Mouse (Mus musculus) lung, embryonic 15.5 days (tissue): ENCODE results near the gene Cxcr6. TPM values are rescaled to one million over a fixed set of nuclear protein-coding genes. Genes with fewer than 3 reads are reported as not detected.
A peak's percentile ranks its signal among the peaks of the same experiment; 100 is the strongest.

Source experiments
- ATAC-seq: fragments of 200-750 bp; cut with Nextera tagmentation; 2 replicates; pipeline ENCODE4 v1.8.0; 2017; ENCODE audit warnings: moderate number of reproducible peaks, borderline replicate concordance; ENCODE audit not compliant: low FRiP score, low TSS enrichment; ENCODE audit errors: extremely low read depth
- H3K27ac ChIP-seq: fragments of 300-500 bp; sonication (generic); 2 replicates; pipeline ENCODE4 v1.5.1; 2015; ENCODE audit warnings: moderate library complexity, mild to moderate bottlenecking, inconsistent platforms
- H3K27me3 ChIP-seq: fragments of 300-500 bp; sonication (generic); 2 replicates; pipeline ENCODE4 v1.6.1; 2015; ENCODE audit warnings: inconsistent platforms
- H3K36me3 ChIP-seq: fragments of 300-500 bp; sonication (generic); 2 replicates; pipeline ENCODE4 v1.6.1; 2015; ENCODE audit warnings: inconsistent platforms
- H3K4me1 ChIP-seq: fragments of 300-500 bp; sonication (generic); 2 replicates; pipeline ENCODE4 v1.6.1; 2015; ENCODE audit warnings: inconsistent platforms
- H3K4me2 ChIP-seq: fragments of 300-500 bp; sonication (generic); 2 replicates; pipeline ENCODE4 v1.6.1; 2015; ENCODE audit warnings: inconsistent platforms, mild to moderate bottlenecking, moderate library complexity
- H3K4me3 ChIP-seq: fragments of 300-500 bp; sonication (generic); 2 replicates; pipeline ENCODE4 v1.5.1; 2015; ENCODE audit warnings: mild to moderate bottlenecking, inconsistent platforms
- H3K9ac ChIP-seq: fragments of 300-500 bp; sonication (generic); 2 replicates; pipeline ENCODE4 v1.6.1; 2015; ENCODE audit warnings: inconsistent platforms
- H3K9me3 ChIP-seq: fragments of 300-500 bp; sonication (generic); 2 replicates; pipeline ENCODE4 v1.6.1; 2016; ENCODE audit warnings: inconsistent platforms
- WGBS: fragments of 180-500 bp; shearing (Covaris S2); methylation state at CpG from one replicate; pipeline ENCODE4 v1.1.7; 2015; 5-methylcytosine and 5-hydroxymethylcytosine counted together
- polyA plus RNA-seq: library from polyadenylated mRNA; unstranded; fragments of >200 nt; fragmentation: Nextera tagmentation; extraction: Ambion mirVana; gene quantifications from 2 replicates; pipeline ENCODE4 v1.2.1, GENCODE M21; 2015

Gene Cxcr6
- polyA plus RNA-seq, 1 experiment from 2014 or later, result 0.42 TPM

GRCm38 (mm10) chr9:123852449-123853390 is 46.4 kb downstream of the Cxcr6 start:
- Histone ChIP-seq H3K36me3 (no peaks in the 10 kb centered on the region), H3K9ac (peak overlapping the region; percentile 25; the same call in 1 of the 2 replicates), H3K4me1 (peaks cover 13% of the 10 kb centered on the region), H3K4me3 (peak overlapping the region; percentile 39), H3K4me2 (peak overlapping the region; percentile 58), H3K27ac (no peak overlapping the region), H3K27me3 (no peaks in the 10 kb centered on the region), H3K9me3 (no peaks in the 10 kb centered on the region)
- WGBS, result 59% methylated on average over 5 of the region's 5 CpGs
- no peak for ATAC-seq

- Histone ChIP-seq H3K27ac (no peak overlapping the region), H3K4me1 (peaks cover 3% of the 10 kb centered on the region; the same call in 1 of the 2 replicates), H3K27me3 (no peaks in the 10 kb centered on the region), H3K4me2 (no peak overlapping the region), H3K4me3 (no peak overlapping the region), H3K9me3 (no peaks in the 10 kb centered on the region), H3K36me3 (no peaks in the 10 kb centered on the region), H3K9ac (no peak overlapping the region)
- WGBS, result 56% methylated on average over 2 of the region's 2 CpGs
- no peak for ATAC-seq
Measured at GRCm38 (mm10) chr9:123856836-123857235, 50.6 kb downstream of the Cxcr6 start.

Other genes starting within 250 kb of the Cxcr6 start
- 0.15 and 0.18 TPM in 2 replicates for gene Slc6a20b, start 173.9 kb upstream of the Cxcr6 start, polyA plus RNA-seq
- gene Ccr9, start 128.0 kb upstream of the Cxcr6 start, polyA plus RNA-seq, result 0.19 and 1.0 TPM in 2 replicates
- 0.12 and 0.31 TPM in 2 replicates for gene Slc6a20a, start 127.6 kb upstream of the Cxcr6 start, polyA plus RNA-seq
- 46.6 and 47.9 TPM in 2 replicates for gene Lztfl1, start 88.8 kb upstream of the Cxcr6 start, polyA plus RNA-seq
- 13.7 and 15.6 TPM in 2 replicates for gene Fyco1, start 45.4 kb downstream of the Cxcr6 start, polyA plus RNA-seq
- gene Xcr1, start 55.6 kb downstream of the Cxcr6 start, polyA plus RNA-seq, result 0.04 TPM in 1 of 2 replicates, not detected in the other
- gene Ccr1, start 162.2 kb downstream of the Cxcr6 start, polyA plus RNA-seq, result 3.4 and 3.6 TPM in 2 replicates
- gene Ccr1l1, start 171.9 kb downstream of the Cxcr6 start, polyA plus RNA-seq, result not detected in 2 replicates
- gene Ccr3, start 215.5 kb downstream of the Cxcr6 start, polyA plus RNA-seq, result 0.05 and 0.10 TPM in 2 replicates